Mouse (Mus musculus) erythroblast, embryonic 14.5 days (primary cell): ENCODE results near the gene Hivep3.

Experiments used
- GATA1 ChIP-seq: IDR thresholded peaks from 2 replicates; pipeline ENCODE4 v1.6.1; 2012; ENCODE audit warnings: low read length, inconsistent platforms, mixed read lengths
- TAL1 ChIP-seq: IDR thresholded peaks from 3 replicates; pipeline ENCODE4 v1.6.1; 2012; ENCODE audit warnings: low read length, inconsistent platforms, mixed read lengths

DNA sequence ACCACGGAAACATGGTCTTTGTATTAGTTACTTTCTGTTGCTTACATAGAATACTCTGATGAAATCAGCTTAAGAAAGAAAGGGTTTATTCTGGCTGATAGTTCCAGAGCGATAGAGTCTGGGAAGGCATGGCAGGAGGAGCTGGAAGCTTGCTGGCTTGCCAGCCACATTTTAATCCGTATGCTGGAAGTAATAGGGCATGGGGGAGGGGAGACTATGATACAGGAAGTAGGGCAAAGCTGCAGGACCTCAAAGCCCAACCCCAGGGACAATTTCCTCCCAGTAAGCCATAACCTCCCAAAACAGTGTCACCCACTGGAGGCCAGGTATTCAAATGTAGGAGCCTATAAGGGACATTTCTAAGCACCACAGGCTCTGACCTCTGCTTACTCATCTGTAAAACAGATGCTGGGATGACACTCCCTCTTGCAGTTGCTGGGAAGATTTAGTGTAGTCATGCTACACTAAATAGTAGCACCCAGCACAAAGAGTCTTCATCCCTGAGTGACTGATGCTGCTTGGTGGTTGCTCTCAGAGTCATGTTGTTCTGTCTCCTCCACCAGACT lies 112.1 kb downstream of the Hivep3 start:
- TF ChIP-seq GATA1 (no peak), TAL1 (no peak)
